Mouse (Mus musculus): ENCODE results near the gene Gm49321.

DNA sequence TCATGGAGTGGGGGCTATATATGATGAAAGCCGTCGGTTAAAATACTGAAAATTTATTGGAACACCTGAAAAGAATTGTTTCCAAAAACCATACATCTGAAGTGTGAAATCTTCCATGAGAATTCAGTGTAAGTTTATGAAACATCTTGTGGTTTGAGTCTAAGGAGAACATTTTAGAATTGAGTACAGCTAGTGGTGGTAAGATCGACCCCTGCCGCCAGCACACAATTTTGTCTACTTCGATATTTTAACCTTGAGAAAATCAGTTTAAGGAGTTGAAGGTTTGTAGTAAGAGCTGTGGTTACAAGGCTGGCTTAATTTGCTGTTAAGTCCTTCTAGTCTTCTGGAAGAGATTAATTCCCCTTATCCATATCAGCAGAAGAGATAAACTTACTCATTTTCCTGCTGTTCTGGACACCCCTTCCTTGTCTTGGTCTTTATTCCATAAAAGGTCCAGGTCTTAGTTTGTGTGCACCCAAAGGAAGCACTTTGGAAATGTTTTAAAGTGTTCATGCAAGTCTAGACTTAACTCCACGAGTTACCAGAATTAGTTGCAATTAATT lies 28.4 kb upstream of the Gm49321 start:
- TF ChIP-seq CTCF (conservative IDR thresholded peaks at IDR 0.05; ENCODE audit: low read length) (no peak), NANOG (IDR thresholded peaks at IDR 0.05; ENCODE audit: borderline replicate concordance, low read length) (no peak)

All from E14TG2a.4 (cell line).